Mouse (Mus musculus) embryonic stem cell, embryonic (primary cell): ENCODE results near the gene Ep400.
"Not testable (repeated sequence)": the region's sequence is repeated elsewhere in the genome, so short reads cannot be mapped to it uniquely, and the experiment has no call there.

ENCODE experiments used
- CTCF ChIA-PET, 4 experiments: fragments of 300-600 bp in 2 of 4; fragments of 350-600 bp in 2 of 4; sonication (Branson Sonifier 250); formaldehyde crosslinking; loops; one replicate each; lab custom pipeline; 2022; ENCODE audit warnings: inconsistent platforms in 2 of 4; lab: Charles Lee
- POLR2A ChIA-PET, 4 experiments: fragments of 300-600 bp in 2 of 4; fragments of 350-600 bp in 2 of 4; sonication (Branson Sonifier 250); formaldehyde crosslinking; loops; one replicate each; lab custom pipeline; 2022; ENCODE audit warnings: antibody characterized with exemption in 4 of 4, inconsistent platforms in 1 of 4; lab: Charles Lee

The Ep400 gene

DNA sequence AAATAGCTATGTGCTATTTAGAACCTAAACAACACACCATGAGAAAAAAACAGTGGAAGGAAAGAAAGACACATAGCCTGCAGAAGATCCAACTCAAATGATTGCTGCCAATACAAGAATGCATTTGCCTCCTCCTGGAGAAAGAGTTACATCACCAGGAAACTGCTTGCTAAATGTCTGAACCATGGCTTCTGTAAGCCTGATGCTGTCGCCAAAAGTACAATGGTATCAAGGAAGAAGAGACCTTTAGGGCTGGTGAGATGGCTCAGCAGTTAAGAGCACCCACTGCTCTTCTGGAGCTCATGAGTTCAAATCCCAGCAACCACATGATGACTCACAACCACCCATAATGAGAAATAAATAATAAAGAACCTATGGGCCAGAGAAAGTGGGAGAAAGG is 25.5 kb downstream of the Ep400 start:
- POLR2A ChIA-PET = interaction anchor here in 3 of 4 experiments (0.9 to 2.6 kb wide), 5 partner anchors 12 to 56 kb away, joined by 3 to 9 read pairs (median 3); partner anchors contain the start of gene Ep400 (in 2 of the 3)
- CTCF ChIA-PET = no interaction called here

DNA sequence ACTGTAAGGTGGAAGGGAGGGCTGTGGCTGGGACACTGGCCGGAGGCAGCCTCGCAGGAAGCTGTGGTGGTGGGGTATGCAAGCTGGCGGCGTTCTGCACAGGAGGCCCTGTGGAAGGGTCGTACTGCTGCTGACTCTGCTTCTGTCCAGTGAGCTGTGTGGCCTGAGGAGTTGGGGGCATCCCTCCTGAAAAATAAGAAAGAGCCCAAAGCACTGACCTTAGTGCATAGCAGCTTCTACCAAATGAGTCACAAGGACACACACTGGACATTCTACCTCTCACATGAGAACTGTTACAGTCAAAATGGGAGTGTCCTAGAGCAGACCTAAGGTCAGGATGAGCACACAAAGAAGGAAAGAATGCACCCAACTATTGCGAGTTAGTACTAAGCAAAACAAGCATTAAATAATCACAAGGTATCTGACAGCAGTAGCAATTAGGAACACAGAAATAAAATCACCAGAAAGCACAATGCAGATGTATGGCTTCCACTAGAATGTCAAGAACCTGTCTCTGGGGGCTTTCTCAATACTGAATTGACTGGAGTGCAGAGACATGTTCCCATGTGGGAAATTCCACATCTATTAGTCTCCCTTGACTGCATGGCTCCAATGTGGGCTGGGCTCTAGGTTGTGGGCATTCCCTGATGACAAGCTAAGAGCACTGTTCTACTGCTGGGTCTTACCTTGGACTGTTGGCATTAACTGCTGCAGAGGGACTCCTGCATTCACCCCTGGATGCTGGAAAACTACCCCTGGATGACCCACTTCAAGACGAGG is 30.8 kb downstream of the Ep400 start:
- ChIA-PET CTCF (no interaction called here), POLR2A (interaction anchor here in 2 of 4 experiments (0.5 to 0.6 kb wide), 2 partner anchors 15 to 216 kb away, joined by 4 to 5 read pairs; no protein-coding TSS in a partner anchor)

DNA sequence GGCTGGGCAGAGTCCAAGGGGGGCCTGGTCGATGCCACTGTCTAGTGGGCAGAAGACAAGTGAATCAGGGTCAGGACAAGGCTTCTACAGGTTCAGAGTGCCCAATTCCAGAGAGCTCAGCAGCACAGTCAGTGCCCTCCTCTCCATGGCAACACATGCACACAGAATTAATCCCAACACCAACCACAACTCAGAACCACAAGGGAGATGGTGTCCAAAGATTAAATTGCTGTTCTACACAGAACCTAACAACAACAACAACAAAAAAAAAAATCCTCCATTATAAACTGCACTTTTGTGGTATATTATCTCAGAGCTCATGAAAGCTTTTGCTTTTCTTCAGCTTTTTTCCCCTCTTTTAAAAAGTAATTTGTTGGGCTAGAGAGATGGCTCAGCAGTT is 34.9 kb downstream of the Ep400 start:
- ChIA-PET POLR2A (interaction anchor here in 1 of 4 experiments (0.7 to 1.1 kb wide), 2 partner anchors 27 to 97 kb away, joined by 3 to 4 read pairs; no protein-coding TSS in a partner anchor), CTCF (no interaction called here)

DNA sequence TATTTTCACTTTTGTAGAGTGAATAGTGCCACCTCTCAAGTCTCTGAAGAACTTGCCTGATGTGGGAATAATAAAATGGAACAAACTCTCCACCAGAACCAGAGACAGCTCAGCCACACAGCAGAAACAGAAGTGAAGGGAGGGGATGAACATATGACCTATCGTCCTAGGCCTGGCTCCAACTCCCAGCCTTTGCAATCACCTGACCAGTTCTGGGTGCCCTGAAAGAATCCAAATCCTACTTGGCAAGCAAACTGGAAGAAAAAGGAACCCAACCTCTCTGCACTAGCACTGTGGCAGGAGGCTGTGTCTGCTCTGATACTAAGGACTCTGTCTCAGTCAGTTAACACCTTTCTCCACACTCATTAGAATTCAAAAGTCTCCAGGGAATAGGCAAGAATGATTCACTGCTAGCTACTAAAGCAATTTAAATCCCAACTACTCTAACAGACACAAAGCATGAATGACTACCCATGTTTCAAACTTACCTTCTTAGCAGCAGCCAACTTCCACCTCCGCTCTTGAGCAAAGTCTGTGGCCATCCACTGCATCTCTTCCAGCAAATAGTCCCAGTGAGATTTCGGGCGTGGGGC is 37.2 kb downstream of the Ep400 start:
- POLR2A ChIA-PET = interaction anchor here in 2 of 4 experiments (0.7 to 1.2 kb wide), 3 partner anchors 12 to 421 kb away, joined by 3 read pairs; partner anchors contain the start of gene Ep400 (in 1 of the 2)
- CTCF ChIA-PET = interaction anchor here in 3 of 4 experiments (0.6 to 1.4 kb wide), 3 partner anchors 7 to 160 kb away, joined by 3 to 5 read pairs (median 4); no protein-coding TSS in a partner anchor

DNA sequence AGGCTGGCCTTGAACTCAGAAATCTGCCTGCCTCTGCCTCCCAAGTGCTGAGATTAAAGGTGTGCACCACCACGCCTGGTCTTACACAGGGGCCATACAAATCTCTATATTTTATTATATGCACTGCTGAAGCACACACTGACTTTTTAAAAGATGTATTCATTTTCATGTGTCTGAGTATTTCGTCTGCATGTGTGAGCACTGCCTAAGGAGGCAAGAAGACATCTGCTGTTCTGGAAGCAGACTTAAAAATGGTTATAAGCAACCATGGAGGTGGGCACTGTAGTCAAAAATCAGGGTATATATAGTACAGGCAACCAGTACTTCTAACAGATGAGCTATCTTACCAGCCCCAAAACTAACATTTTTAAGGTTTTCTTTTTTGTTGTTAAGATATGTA is 39.3 kb downstream of the Ep400 start:
- ChIA-PET POLR2A (interaction anchor here in 1 of 4 experiments (0.6 to 1.4 kb wide), 6 partner anchors 12 to 78 kb away, joined by 3 to 7 read pairs (median 4); partner anchors contain the start of genes Ddx51 and Noc4l), CTCF (no interaction called here)

DNA sequence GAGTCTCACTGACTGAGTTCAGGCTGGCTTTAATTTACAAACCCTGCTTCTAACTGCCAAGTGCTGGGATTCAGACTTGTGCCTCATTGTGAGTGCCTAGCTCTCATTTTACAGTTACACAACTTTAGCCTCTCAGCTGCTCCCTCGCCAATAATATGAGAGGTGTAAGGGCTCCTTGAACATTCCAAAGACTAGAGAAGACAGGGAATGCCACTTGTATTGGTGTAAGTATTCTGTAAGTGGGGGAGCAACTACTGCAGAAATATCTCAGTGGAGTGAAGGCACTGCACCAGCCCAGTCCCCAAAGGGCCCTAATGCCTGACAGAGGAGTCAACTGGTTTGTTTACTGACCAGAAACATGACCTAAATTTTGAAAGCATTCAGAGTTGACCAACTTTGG is 42.7 kb downstream of the Ep400 start:
- ChIA-PET CTCF (no interaction called here), POLR2A (interaction anchor here in 1 of 4 experiments (0.6 to 1.0 kb wide), 2 partner anchors 43 to 605 kb away, joined by 3 to 4 read pairs; partner anchors contain the start of gene Ep400)

DNA sequence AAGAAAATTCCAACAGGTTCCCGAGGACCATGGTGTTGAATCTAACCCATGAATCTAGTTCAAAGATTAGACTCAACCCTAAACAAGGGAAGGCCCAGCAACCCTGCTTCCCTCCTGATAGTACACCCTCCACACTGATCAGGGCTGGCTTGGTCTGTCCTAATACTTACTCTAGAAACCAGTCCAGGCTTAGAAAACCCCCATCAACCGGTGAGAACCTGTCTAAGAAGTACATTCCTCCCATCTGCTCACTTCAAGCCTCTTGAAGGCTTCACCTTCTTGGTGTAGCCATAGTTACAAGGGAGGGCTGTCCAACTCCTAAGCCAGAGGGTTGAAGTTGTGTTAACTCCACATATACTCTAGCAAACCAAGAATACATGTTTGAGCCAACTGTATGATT is 47.0 kb downstream of the Ep400 start:
- ChIA-PET POLR2A (no interaction called here), CTCF (no interaction called here)

DNA sequence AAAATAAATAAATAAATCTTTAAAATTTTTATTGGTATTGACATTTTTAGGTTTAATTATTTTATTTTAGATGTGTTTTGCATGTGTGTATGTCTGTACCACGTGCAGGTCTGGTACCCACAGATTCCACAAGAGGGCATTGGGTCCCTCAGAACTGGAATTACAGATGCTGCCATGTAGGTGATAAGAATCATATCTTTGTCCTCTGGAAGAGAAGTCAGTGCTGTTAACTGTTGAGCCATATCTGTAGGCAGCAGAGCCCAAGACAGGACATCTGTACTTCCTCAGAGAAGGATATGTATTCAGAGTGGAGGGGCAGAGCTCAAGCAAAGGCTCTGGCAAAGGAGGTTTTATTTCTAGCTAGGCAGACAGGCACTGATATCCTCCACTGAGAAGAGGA is 49.1 kb downstream of the Ep400 start:
- CTCF ChIA-PET = not testable (repeated sequence)
- POLR2A ChIA-PET = interaction anchor here in 1 of 4 experiments (1.4 kb wide), 1 partner anchor 11 kb away, joined by 4 read pairs; no protein-coding TSS in a partner anchor

DNA sequence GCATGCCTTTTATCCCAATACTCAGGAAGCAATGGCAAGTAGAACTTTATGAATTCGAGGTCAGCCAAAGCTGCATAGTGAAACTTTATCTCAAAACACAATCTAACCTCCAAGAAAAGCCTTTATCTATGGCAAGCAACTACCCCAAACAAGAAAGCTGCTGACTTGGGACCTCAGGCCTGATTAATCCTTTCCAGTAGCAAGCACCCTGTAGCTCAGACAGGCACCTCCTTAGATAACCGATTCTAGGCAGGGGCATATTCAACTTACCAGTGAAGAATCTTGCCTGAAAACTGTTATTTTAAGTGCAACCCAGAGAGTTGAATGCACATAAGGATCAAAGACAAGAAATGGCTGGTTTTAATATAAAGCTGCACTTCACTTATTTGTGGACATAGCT is 59.1 kb downstream of the Ep400 start:
- CTCF ChIA-PET = interaction anchor here in 1 of 4 experiments (0.8 kb wide), 1 partner anchor 480 kb away, joined by 3 read pairs; no protein-coding TSS in a partner anchor

DNA sequence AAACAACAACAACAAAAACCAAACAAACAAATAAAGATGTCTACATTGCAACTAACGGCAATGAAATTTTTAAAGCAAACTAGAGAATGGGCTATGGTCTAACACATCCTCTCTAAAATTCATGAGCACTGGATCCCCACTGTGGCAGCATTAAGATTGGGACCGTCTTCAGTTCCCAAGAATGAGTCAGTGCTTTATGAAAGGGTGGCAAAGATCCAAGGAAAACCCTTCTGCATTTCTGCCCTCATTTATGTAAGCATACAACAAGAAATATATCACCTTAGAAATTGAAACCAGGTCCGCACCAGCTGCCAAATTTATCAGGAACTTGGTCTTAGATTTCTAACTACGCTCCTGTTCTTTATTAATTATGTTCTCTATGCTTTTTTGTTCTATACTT is 61.3 kb downstream of the Ep400 start:
- ChIA-PET POLR2A (interaction anchor here in 1 of 4 experiments (1.2 kb wide), 1 partner anchor 13 kb away, joined by 4 read pairs; no protein-coding TSS in a partner anchor), CTCF (interaction anchor here in 1 of 4 experiments (1.0 kb wide), 1 partner anchor 131 kb away, joined by 3 read pairs; no protein-coding TSS in a partner anchor)

More for the DNA sequence above, 59.1 kb downstream of the Ep400 start:
- POLR2A ChIA-PET = interaction anchor here in 1 of 4 experiments (1.3 kb wide), 1 partner anchor 13 kb away, joined by 6 read pairs; no protein-coding TSS in a partner anchor

DNA sequence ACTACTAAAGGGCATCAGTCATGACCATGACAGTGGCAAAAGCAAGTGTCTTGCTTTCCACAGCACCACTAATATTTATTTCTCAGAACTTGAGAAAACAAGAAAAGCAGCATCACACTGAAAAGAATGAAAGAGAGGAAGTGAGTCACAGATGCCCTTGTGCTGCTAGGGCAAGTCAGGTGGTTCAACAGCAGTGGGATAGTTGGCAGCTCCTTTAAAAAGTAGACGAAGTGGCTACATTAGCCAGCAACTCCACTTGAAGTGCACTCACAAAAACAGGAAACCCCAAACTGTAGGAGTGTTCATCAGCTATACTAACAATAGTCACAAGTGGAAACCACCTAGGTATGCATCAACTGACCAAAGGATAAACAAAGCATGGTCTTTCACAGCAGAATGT is 66.5 kb downstream of the Ep400 start:
- POLR2A ChIA-PET = interaction anchor here in 1 of 4 experiments (1.5 kb wide), 2 partner anchors 9 to 37 kb away, joined by 3 to 5 read pairs; no protein-coding TSS in a partner anchor
- CTCF ChIA-PET = no interaction called here

DNA sequence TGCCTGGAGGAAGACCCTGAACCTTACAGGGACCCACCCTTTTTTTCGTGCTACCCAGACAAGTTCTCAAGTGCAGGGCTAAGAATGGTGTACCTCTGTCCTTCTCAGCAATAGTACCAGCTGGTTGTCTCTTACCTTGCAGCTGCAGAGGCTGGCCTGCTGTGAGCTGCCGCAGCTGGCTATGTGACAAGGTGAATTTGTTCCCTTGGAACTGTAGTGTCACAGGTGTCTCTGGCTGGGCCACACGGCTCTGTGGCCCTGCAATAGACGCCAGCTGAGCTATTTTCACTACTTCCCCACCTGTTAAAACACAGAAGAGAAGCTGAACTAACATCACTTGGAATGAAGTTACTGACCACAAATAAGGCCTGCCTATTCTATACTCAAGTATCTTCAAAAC is 71.9 kb downstream of the Ep400 start:
- CTCF ChIA-PET = no interaction called here
- POLR2A ChIA-PET = interaction anchor here in 2 of 4 experiments (0.6 to 1.6 kb wide), 3 partner anchors 13 to 98 kb away, joined by 3 to 6 read pairs (median 5); no protein-coding TSS in a partner anchor

DNA sequence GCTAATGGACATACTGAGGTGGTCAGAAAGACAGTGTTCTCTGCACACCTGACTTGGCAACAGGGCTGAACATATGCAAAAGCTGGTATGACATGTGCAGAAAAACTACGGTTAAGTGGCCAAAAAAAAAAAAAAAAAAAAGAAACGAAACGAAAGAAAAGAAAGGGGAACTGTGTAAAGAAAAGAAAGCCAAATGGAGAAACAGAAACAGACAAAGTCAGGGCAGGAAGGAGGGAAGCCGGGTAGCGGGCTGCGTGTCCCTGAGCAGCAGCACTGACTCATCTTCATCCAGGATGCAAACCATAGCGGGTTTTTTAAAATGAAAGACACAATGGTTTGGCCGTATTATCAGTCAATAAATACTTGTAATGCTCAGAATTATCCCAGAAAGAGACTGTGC is 88.5 kb downstream of the Ep400 start:
- ChIA-PET CTCF (no interaction called here), POLR2A (interaction anchor here in 1 of 4 experiments (0.6 kb wide), 1 partner anchor 343 kb away, joined by 5 read pairs; no protein-coding TSS in a partner anchor)

DNA sequence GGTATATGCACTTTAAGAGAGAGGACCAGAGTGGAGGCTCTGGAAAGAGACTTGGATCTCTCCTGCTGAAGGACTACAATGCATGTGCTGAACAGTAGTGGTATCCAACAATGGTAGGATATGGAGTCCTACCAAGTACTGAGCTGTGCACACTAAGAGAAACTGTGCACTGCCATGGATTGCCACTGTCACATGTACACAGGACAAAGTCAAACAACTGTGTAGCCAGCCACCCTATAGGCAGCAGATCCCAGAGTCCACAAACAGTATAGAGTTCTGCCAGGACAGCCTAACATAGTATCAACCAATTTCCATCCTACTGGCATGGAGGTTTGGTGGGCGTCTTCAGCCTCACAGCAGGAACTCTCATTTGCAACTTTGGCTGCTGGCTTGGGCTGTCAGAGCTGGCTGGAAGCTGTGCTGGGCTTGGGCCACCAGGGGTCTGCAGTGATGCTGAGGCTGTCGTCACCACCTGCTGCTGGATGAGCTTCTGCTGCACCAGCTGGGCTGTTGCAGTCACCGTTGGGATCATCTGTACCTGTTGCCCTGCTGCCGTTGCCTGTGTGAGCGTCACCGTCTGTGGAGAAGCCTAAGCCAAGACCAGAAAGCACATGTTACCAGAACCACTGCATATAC is 104.9 kb downstream of the Ep400 start:
- ChIA-PET CTCF (interaction anchor here (0.5 to 1.3 kb wide), 5 partner anchors 26 to 543 kb away, joined by 3 to 5 read pairs (median 3); no protein-coding TSS in a partner anchor), POLR2A (interaction anchor here (0.6 to 11.5 kb wide), 12 partner anchors 8 to 306 kb away, joined by 3 to 104 read pairs (median 4); partner anchors contain the start of genes Ddx51 (in 3 of the 4) and Noc4l (in 3 of the 4))

DNA sequence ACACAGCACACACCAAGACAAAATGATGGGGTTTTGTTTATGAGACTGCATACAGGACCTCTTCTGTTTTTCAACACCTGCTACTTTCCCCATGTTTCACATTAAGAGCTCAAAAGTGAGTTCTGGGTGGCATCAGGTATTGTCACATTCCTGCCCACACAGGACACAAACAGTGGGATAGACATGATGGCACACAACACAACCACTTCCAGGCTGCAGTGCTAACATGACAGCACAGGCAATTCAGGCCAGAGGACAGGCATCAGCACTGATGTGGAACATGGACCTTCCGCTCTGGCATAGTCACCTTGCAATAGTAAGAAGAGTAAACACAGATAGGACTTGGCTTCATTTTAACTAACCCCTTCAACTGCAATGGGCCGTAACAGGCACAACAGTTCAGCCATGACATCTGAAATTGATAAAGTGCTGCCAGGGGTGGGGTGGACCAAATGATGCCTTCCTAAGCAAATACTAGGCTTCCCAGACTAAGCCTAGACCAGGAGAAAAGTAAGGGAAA is 105.7 kb downstream of the Ep400 start:
- CTCF ChIA-PET = interaction anchor here in 3 of 4 experiments (0.6 to 1.0 kb wide), 3 partner anchors 13 to 703 kb away, joined by 3 to 4 read pairs (median 3); no protein-coding TSS in a partner anchor

DNA sequence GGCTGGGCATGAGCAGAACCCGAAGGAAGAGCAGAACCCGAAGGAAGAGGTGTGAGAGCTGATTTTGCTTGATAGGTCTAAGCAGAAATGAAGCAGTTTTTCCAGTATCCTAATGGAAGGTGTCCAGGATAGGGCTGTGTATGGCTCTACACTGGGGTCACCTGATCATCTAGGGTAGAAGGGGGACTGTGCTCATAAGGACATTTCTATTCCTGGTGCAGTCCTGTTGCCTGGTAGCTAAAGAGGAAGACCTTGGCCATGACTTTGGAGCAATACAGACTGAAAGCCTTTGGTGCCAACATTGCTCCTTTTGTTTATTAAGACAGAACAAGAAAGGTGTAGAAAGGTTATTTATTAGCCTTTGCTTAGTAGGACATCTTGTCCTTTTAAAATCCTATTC is 106.5 kb downstream of the Ep400 start:
- CTCF ChIA-PET = interaction anchor here in 2 of 4 experiments (0.6 kb wide), 3 partner anchors 13 to 704 kb away, joined by 3 to 12 read pairs (median 4); no protein-coding TSS in a partner anchor
- POLR2A ChIA-PET = interaction anchor here in 2 of 4 experiments (0.9 to 11.5 kb wide), 7 partner anchors 8 to 106 kb away, joined by 3 to 104 read pairs (median 4); partner anchors contain the start of genes Ddx51 (in 2 of the 2) and Noc4l (in 2 of the 2)

More for the DNA sequence above, 105.7 kb downstream of the Ep400 start:
- POLR2A ChIA-PET = interaction anchor here in 3 of 4 experiments (0.9 to 11.5 kb wide), 10 partner anchors 9 to 122 kb away, joined by 3 to 104 read pairs (median 4); partner anchors contain the start of genes Ddx51 (in 3 of the 3) and Noc4l (in 3 of the 3)

DNA sequence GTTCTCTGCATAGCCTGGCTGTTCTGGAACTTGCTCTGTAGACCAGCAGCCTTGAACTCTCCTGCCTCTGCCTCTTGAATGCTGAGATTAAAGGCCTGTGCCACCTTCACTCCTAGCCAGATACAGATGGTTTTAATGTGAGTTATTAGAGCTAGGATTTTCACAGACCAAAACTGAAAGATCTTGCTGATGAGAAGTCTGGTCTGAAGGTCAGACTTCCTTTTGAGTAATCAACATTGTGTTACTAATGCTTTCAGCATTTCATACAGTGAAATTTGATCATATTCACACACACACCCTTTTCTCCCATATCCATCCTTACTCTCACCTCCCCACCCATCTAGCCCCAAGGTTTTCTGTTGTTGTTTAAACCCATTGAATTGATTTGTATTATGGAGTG is 110.8 kb downstream of the Ep400 start:
- ChIA-PET POLR2A (interaction anchor here in 2 of 4 experiments (1.0 to 3.2 kb wide), 4 partner anchors 12 to 332 kb away, joined by 3 to 14 read pairs (median 4); no protein-coding TSS in a partner anchor), CTCF (no interaction called here)
